Mouse (Mus musculus): ENCODE data around the gene Lrtm1. TPM values are rescaled to one million over a fixed set of nuclear protein-coding genes. Genes with fewer than 3 reads are reported as not detected.
A peak's percentile ranks its signal among the peaks of the same experiment; 100 is the strongest.

Gene Lrtm1
- polyA plus RNA-seq (2021), result not detected

GRCm38 (mm10) chr14:29017883-29018282 is at the start of gene Lrtm1:
Gene Lrtm1 (plus strand): TSS chr14:29018208.
- ChIA-PET CTCF (interaction anchor here (1.0 to 1.4 kb wide), 3 partner anchors 24 to 54 kb away, joined by 3 to 4 read pairs (median 3); no protein-coding TSS in a partner anchor), POLR2A (interaction anchor here (0.6 kb wide), 1 partner anchor 24 kb away, joined by 3 read pairs; no protein-coding TSS in a partner anchor)
- in situ Hi-C loops (cut with MboI; ENCODE audit: low pct_unique_long_range_greater_than_20kb), result no loop called here
- peaks cover 7% of the 10 kb centered on the region for H3K27me3 ChIP-seq
- no peak for TF ChIP-seq CTCF (IDR thresholded peaks at IDR 0.05)
- peak; percentile 60 for DNase-seq (ENCODE audit: low read depth, low spot score)
- ATAC-seq, result peak; percentile 62

GRCm38 (mm10) chr14:28969247-28969646 is 48.8 kb upstream of the Lrtm1 start:
- in situ Hi-C loops (cut with MboI; ENCODE audit: low pct_unique_long_range_greater_than_20kb), result no loop called here
- H3K27me3 ChIP-seq, result no peaks in the 10 kb centered on the region
- ChIA-PET CTCF (interaction anchor here (1.1 kb wide), 2 partner anchors 9 to 25 kb away, joined by 3 read pairs; no protein-coding TSS in a partner anchor), POLR2A (no interaction called here)
- TF ChIP-seq CTCF (IDR thresholded peaks at IDR 0.05), result no peak
- no peak for DNase-seq (ENCODE audit: low read depth, low spot score)
- no peak for ATAC-seq

DNA sequence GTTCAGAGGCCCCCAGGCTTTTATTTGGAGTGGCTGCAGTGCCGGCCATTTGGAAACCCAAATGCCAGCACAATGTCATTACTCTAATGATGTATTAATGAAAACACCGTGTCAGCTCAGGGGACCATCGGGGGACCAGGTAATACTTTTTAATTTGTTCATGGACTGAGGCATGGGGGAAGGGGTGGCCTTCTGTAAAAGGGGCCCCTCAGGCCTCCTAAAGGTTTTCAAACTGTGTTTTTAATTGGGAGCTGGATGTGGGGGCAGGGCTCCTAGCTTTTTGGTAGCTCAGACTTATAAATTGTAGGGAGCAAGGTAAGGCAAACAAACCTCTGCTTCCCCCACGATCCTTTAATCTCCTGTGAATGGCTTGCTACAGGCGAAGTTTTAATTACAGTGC is 45.4 kb upstream of the Lrtm1 start:
- ChIA-PET CTCF (interaction anchor here (1.1 kb wide), 1 partner anchor 14 kb away, joined by 4 read pairs; no protein-coding TSS in a partner anchor), POLR2A (interaction anchor here (0.5 kb wide), 1 partner anchor 130 kb away, joined by 3 read pairs; no protein-coding TSS in a partner anchor)
- DNase-seq (ENCODE audit: low read depth, low spot score) (no peak), ATAC-seq (no peak)
- H3K27me3 ChIP-seq, result no peaks in the 10 kb centered on the region
- in situ Hi-C loops (cut with MboI; ENCODE audit: low pct_unique_long_range_greater_than_20kb), result no loop called here
- no peak for TF ChIP-seq CTCF (IDR thresholded peaks at IDR 0.05)

DNA sequence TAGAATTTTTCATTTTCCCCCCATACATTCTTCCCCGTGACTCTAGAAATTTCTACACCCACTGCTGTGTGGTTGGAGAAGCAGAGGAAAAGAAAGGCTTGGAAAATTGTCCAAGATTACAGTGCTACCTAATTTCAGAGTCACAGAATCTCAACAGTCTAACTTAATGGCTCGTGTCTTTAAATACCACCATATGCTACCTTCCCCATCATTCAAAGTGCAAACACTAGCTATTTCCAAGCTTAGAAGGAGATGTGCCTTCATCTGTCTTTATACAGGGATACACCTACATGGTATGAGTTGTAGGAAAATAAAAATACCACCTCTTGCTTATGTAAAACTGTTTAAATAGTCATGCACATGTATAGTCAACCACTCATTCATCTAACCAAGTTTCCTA is 38.8 kb upstream of the Lrtm1 start:
- TF ChIP-seq CTCF (IDR thresholded peaks at IDR 0.05), result no peak
- H3K27me3 ChIP-seq, result no peaks in the 10 kb centered on the region
- CTCF ChIA-PET, result interaction anchor here (1.3 to 1.6 kb wide), 4 partner anchors 10 to 51 kb away, joined by 3 to 5 read pairs (median 5); no protein-coding TSS in a partner anchor
- no peak for ATAC-seq
- DNase-seq (ENCODE audit: low read depth, low spot score), result no peak
- POLR2A ChIA-PET, result no interaction called here
- in situ Hi-C loops (cut with MboI; ENCODE audit: low pct_unique_long_range_greater_than_20kb), result no loop called here

- DNase-seq (ENCODE audit: low read depth, low spot score) (no peak), ATAC-seq (no peak)
- no peaks in the 10 kb centered on the region for H3K27me3 ChIP-seq
- ChIA-PET POLR2A (interaction anchor here (0.7 kb wide), 2 partner anchors 93 to 1172 kb away, joined by 3 read pairs; no protein-coding TSS in a partner anchor), CTCF (interaction anchor here (1.3 to 1.6 kb wide), 4 partner anchors 8 to 52 kb away, joined by 3 to 5 read pairs (median 5); no protein-coding TSS in a partner anchor)
- TF ChIP-seq CTCF (IDR thresholded peaks at IDR 0.05), result peak; percentile 48
- in situ Hi-C loops (cut with MboI; ENCODE audit: low pct_unique_long_range_greater_than_20kb), result loop anchor here (5.0 kb wide), 1 partner anchor 173 kb away; no protein-coding TSS in a partner anchor
Measured at GRCm38 (mm10) chr14:28980482-28980881, 37.5 kb upstream of the Lrtm1 start.

- no peak for TF ChIP-seq CTCF (IDR thresholded peaks at IDR 0.05)
- CTCF ChIA-PET, result interaction anchor here (0.8 to 3.3 kb wide), 8 partner anchors 12 to 136 kb away, joined by 3 to 9 read pairs (median 3); no protein-coding TSS in a partner anchor
- in situ Hi-C loops (cut with MboI; ENCODE audit: low pct_unique_long_range_greater_than_20kb), result loop anchor here (5.0 kb wide), 1 partner anchor 177 kb away; no protein-coding TSS in a partner anchor
- DNase-seq (ENCODE audit: low read depth, low spot score) (peak; percentile 59), ATAC-seq (peak; percentile 64)
- POLR2A ChIA-PET, result no interaction called here
- no peaks in the 10 kb centered on the region for H3K27me3 ChIP-seq
Measured at GRCm38 (mm10) chr14:28984276-28984675, 33.7 kb upstream of the Lrtm1 start.

GRCm38 (mm10) chr14:28988211-28988900 is 29.7 kb upstream of the Lrtm1 start:
- H3K27me3 ChIP-seq, result no peaks in the 10 kb centered on the region
- POLR2A ChIA-PET, result no interaction called here
- in situ Hi-C loops (cut with MboI; ENCODE audit: low pct_unique_long_range_greater_than_20kb), result no loop called here
- DNase-seq (ENCODE audit: low read depth, low spot score), result peak; percentile 59
- TF ChIP-seq CTCF (IDR thresholded peaks at IDR 0.05), result peak; percentile 54
- CTCF ChIA-PET, result interaction anchor here (0.6 to 1.4 kb wide), 6 partner anchors 8 to 85 kb away, joined by 3 to 5 read pairs (median 4); no protein-coding TSS in a partner anchor
- peak; percentile 62 for ATAC-seq

DNA sequence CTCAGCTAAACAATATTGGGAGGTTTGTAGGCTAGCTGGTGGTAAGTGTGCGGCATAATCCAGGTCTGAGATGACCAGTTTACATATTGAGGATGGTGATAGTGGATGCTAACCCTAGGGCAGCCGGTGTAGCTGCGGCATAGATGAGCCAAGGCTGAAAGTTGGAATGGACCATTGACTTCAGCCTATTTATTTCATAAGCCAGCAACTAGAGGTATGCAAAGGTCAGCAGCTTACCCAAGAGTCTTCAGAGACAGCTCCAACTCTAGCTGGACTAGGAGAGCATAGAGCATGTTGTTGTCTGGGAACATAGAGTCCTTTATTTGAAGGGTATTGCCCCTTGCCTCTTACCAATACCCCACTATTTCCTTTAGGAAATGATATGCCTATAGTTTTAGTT is 21.4 kb upstream of the Lrtm1 start:
- no peak for ATAC-seq
- CTCF ChIA-PET, result interaction anchor here (0.8 to 1.8 kb wide), 2 partner anchors 11 to 19 kb away, joined by 4 to 5 read pairs; no protein-coding TSS in a partner anchor
- TF ChIP-seq CTCF (IDR thresholded peaks at IDR 0.05), result no peak
- no peaks in the 10 kb centered on the region for H3K27me3 ChIP-seq
- in situ Hi-C loops (cut with MboI; ENCODE audit: low pct_unique_long_range_greater_than_20kb), result no loop called here
- POLR2A ChIA-PET, result no interaction called here
- DNase-seq (ENCODE audit: low read depth, low spot score), result no peak

DNA sequence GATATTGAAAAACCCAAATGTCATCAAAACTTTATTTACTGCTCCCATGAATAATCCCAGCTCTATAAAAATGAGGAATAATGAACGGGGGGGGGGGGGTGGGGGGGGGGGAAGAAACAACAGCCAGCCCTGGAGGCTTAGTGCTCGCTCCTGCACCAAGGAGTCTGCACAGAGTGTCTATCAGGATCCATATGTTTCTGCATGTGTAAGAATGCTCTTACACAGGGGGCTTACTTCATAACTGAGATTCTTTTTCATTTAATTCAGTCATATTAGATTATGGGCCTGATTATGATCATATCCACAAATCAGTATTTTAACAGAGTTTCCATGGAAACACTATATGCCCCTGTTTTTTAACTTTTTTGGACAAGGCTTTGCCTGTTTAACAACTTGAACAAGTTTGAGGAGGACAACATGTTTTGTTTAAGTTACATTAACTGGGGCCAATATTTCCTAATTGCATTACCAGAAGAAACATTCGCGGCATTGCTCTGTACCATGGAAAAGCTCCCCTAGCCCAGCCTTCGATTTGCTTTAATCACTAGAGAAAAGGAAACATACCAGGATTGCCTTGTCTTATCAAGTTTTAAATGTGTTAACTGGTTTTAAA is 12.7 kb upstream of the Lrtm1 start:
- no peak for ATAC-seq
- TF ChIP-seq CTCF (IDR thresholded peaks at IDR 0.05), result no peak
- ChIA-PET CTCF (no interaction called here), POLR2A (no interaction called here)
- no peak for DNase-seq (ENCODE audit: low read depth, low spot score)
- in situ Hi-C loops (cut with MboI; ENCODE audit: low pct_unique_long_range_greater_than_20kb), result no loop called here
- no peaks in the 10 kb centered on the region for H3K27me3 ChIP-seq

- TF ChIP-seq CTCF (IDR thresholded peaks at IDR 0.05), result no peak
- ChIA-PET CTCF (no interaction called here), POLR2A (no interaction called here)
- no peaks in the 10 kb centered on the region for H3K27me3 ChIP-seq
- ATAC-seq, result no peak
- DNase-seq (ENCODE audit: low read depth, low spot score), result no peak
- in situ Hi-C loops (cut with MboI; ENCODE audit: low pct_unique_long_range_greater_than_20kb), result no loop called here
Measured at GRCm38 (mm10) chr14:29009644-29010043, 8.4 kb upstream of the Lrtm1 start.

All from Patski (cell line).